Mouse (Mus musculus) right cerebral cortex, postnatal 10 days (tissue): Measurements from ENCODE around the gene Slc25a21.

Experiments used
- DNase-seq, 2 experiments: peaks; one replicate each; pipeline ENCODE4 v3.0.0; 2021; ENCODE audit warnings: low spot score in 2 of 2

Gene Slc25a21

DNA sequence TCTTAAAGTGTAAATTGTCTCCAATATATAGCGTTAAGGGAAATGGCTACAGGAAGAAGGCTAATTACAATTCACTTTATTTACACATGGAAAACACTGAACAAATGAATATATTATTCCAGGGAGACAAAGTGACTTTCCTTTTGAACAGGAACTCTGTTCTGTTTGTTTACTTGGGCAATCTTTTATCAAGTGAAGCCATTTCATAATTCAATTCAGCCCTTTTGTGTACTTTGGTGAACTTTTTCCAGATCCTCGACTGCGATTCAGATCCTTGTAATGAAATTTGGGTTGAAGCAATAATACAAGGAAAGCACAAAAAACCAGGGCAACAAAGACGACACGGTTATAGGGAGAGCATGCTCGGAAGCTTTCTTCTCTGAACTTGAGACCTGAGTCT, 423.3 kb downstream of the Slc25a21 start:
- no peak for DNase-seq

DNA sequence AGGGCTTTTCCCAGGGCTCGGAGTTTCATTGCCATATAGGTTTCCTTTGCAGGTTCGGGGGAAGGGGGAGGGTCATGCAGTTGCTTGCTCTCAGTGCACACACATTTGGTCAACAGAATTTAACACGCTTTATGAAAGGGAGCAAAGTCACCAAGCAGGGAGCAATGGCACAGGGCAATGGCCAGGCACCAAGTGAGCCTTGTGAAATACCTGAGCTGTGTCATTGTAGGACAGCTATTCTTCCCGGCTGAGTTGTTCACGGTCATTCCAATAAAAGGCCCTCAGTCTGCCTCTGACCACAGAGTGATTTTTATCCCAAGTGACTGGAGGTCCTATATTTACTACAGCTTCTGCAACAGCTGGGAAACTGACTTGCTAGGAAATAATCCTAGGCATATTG, 427.9 kb downstream of the Slc25a21 start:
- no peak for DNase-seq

DNA sequence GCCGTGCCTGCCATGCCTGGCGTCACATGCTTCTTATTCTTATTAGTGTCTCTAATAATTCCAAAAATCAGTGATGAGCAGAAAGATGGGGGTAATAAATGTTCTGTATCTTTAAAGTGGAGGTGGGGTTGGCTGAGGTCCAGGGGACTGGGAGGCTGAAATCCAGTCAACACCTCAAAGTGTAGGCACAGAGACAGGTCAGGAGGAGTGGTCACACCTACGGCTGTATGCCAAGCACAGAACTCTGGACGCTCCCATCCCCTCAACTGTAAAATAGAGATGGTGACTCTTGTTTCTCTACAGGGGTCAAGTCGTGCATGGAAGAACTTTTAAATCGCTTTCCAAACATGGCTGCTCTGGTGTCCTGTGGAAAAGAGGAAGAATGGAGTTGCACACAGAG, 429.8 kb downstream of the Slc25a21 start:
- no peak for DNase-seq

DNA sequence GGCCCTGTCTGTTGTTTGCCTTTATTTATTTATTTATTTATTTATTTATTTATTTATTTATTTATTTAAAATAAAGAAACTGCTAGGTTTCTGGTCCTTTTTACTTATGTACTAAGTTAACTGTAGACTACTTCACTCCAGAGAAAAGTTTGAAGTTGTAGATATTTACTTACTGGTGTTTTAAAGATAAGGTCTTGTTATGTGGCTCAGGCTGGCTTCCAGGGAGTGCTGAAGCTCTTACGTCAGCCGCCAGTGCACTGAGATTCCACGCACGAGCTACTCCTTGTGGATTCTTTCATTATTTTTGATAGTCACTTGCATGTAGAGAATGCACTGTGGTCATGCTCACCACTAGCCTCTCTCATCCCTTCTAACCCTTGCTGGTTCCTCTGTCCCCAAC, 460.2 kb downstream of the Slc25a21 start:
- no peak for DNase-seq

DNA sequence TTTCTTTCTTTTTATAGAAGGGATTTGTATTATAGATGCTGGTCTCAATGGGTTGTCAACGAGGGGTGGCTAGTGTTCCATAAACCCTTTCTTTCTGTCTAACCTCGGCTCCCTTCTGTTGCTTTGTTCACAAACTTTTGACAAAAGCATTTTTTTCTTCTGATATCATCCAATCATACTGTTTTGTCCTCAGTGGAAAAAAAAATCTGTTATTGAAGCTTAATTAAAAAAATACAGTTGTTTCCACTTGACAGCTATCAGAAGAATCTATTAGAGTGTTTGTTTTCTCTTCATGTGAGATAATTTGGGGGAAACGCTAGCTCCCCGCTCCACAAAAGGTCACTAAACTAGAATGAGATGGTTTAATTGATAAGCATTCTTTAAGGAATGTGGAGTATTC, 469.6 kb downstream of the Slc25a21 start:
- DNase-seq, result no peak

DNA sequence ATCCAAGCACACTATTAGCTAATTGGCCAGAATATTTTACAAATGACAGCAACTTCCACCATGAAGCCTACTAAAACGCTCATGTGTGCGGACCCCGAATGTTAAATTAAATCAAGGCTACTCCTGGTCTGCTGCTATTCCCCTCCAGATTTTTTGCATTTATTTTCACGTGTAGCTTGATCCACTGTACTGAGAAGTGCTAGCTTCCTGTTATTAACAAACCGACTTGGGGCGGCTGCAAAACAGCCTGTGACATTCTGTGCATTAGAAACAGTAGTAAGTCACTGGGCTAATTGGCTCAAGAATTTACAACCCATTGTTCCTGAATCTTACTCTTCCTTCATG, 478.6 kb downstream of the Slc25a21 start:
- no peak for DNase-seq

DNA sequence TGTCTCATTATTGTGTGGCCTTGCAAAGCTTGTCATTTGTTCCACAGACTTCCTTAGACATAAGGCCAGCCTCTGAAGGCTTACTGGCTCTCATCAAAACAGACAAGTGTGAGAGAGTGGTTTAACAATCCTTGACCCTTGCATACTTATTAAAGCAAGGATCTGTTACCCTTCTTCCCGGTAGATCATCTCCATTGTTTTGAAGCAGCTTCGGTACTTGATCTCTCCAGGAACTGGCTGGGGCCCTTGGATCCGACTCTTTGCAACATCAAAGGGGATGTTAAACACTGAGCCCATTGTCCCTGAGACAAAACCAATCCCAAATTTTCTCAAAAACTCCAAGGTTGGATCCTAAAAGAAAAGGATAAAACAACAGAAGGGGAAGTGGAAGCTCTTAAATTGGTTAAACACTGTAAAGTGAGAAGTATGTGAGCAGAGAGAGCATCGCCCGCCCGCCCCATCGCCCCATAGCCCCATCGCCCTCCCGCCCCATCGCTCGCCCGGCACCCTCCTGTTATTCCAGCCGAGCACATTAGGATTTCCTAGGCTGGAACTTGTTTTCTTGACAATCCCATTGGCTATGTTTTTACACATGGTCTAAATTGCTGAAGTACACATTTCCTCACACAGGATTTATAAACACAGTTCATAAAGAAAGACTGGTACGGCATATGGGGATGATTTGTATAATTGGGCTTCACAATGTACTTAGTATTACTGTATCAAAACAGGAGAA, 479.1 kb downstream of the Slc25a21 start:
- DNase-seq, result no peak

DNA sequence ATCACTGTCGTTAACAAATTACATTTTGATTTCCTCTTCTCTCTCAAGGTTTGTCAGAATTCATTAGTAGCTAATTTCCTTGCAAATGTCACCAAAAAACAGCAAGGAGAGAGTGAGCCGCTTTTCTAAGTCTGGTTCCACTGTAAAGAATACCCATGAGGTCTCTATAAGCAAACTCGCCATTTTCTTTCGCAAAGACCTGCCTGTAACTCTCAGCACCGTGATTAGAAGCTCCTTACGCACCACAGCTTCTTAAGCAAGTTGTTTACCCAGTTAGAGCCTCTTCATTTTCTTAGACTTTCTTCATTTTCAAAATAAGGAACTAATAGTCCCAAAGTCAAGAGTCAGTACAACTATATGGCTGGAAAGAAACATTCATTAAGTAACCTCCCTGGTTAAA, 496.3 kb downstream of the Slc25a21 start:
- DNase-seq, result no peak

DNA sequence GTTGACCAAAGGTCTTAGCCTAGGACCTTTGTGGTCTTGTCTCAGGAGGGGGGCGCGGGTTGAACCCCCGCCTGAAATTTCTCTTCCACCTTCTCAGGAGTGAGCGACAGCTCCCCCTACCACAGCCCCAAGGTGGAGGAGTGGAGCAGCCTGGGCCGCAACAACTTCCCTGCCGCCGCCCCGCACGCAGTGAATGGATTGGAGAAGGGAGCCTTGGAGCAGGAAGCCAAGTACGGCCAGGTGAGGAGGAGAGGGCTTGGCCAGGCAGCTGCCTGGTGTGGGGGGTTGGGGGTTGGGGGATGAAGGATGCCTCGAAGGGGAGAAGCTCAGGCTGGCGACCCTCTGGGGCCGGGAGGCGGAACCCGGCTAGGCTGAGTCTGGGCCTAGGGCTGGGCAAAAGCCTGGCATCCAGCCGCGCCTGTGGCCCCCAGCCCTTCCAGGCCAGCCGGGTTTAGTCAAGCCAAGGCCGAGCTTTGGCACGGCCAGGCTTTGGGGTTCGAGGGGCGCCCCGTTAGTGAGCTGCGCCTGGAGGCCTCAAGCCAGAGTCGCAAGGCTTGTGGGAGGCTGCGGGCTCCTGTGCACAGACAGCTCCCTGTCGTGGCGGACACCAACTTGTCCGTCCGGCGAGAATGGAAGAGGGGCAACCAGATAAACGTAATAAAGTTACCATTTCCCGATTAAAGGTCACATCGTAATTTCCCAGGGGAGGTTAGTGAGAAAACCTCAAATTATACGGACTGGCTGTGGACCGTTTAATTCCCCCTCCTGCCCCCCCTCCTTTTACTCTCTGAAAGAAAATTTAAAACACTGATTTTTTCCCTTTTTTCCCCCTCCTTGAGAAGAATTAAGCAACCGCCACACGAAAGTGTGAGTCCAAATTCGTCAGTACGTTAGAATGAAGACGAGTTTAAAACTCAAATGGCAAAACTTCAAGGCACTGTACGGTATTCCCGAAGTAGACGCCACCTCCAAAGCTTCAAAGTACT, 497.1 kb downstream of the Slc25a21 start:
- no peak for DNase-seq

DNA sequence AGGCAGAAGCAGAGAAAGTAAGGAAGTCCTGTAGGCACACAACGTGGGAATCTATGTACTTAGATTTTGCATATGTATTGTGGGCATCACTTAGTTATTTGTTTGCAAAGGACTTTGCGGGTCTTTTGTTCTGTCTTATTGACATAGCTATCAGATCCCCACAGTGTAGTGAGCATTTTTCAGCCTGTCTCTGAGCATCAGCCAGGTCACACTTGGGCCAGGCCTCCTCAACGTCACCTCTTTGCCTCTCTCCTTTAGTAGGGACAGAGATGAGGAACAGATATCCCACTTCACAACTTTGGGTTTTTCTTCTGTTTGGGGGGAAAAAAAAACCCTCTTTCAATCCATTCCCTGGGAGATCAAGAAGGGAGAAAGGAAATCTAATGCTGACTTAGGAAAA, 497.9 kb downstream of the Slc25a21 start:
- DNase-seq, result no peak

DNA sequence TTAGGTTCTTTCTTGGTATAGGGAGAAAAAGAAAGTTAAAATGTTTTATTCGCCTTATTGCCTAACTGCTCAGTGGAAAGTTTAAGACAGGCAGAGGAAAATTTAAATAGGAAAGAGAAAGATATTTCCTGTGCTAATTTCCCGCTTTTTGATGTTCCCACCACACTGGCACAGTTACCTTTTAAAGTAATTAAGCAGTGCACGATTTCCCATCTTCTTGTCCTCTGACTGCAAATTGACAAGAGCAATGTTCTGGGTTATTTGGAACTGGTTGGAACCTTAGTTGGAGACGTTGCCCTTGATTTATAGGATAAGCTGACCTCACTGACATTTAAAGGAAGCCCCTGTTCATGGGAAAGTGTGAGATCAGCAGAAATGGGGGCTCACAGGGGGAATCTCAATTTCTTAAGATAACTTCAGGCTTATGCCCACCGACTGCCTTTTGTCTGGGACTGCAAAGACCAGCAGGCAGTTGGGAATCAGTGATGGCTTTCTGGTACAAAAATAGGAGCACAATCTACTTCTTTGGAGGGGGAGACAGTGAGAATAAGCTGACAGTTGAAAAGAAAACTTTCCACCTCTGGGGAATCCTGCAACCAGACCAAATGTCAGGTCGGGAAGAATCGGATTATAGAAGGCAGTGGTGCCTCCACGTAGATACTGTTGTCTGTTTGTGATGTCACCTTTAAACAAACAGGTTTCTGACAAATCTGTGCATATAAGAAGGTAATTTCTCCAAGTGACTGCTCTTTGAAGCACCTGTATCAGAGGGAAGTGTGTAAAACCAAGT, 498.9 kb downstream of the Slc25a21 start:
- DNase-seq, result no peak

DNA sequence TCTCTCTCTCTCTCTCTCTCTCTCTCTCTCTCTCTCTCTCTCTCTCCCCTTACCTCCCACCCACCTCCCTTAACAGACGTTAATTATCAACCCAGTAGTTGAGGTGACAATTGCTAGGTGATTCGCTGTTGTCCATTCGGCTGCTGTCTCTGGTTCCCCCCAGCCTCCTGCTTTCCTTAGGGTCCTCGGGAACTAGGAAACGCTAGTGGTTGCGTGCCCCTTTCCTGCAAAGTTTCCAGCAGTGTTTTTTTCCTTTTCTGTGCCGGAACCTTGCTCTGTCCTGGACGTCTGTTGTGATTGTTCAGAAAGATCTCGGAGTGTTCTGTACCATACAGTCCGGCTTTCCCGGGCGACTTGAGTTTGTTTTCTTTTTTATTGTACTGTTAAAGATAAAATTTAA, 499.5 kb downstream of the Slc25a21 start:
- no peak for DNase-seq

DNA sequence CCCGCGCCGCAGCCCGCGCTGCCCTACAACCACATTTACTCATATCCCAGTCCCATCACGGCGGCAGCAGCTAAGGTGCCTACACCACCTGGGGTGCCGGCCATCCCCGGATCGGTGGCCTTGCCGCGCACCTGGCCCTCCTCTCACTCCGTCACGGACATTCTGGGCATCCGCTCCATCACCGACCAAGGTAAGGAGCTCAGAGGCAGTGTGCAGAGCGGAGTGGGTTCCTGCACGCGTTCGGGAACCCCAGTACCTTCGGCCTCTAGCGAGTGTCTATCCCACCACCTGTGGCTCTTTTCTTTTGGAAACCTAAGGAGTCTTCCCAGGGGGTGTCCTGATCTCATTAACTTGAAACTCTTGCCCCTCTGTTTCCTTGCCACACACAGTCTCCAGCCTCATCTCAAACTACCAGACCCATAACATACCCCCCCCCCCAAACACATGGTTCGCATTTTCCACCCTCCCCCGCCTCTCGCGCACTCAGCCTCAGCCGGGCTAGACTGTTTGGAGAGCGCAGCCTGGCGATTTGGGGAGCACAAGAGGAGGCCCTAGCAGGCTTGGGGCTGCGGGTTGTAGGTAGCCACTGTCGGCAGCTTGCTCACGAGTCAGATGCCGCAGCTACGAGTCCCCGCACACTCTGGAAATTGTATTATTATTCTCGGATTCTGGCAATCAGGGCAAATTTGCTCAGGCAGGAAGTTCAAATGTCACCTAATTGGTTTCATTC, 500.1 kb downstream of the Slc25a21 start:
- DNase-seq, result peak in 1 of 2 experiments; percentile 20

DNA sequence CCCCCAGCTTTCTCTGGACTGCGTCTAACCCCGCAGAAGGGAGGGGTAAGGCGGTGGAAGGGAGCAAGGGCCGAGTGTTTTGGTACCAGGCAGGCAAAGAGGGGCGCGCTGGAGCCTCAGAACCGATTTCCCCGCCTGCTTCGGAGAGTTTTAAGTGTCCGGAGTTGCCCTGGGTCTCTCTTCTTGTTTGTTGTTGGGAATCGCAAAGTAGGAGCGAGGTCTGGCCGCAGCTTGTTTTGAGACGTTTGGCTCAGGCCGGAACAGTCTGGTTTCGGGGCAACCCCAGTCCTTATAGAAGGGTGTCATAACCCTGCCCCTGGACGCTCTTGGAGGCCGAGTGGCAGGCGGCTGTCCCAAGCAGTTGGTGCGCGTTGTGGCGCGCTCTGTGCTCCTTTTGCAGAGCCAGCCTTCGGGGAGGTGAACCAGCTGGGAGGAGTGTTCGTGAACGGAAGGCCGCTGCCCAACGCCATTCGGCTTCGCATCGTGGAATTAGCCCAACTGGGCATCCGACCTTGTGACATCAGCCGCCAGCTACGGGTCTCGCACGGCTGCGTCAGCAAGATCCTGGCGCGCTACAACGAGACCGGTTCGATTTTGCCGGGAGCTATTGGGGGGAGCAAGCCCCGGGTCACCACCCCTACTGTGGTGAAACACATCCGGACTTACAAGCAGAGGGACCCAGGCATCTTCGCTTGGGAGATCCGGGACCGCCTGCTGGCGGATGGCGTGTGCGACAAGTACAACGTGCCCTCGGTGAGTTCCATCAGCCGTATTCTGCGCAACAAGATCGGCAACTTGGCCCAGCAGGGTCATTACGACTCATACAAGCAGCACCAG, 500.9 kb downstream of the Slc25a21 start:
- DNase-seq, result no peak

DNA sequence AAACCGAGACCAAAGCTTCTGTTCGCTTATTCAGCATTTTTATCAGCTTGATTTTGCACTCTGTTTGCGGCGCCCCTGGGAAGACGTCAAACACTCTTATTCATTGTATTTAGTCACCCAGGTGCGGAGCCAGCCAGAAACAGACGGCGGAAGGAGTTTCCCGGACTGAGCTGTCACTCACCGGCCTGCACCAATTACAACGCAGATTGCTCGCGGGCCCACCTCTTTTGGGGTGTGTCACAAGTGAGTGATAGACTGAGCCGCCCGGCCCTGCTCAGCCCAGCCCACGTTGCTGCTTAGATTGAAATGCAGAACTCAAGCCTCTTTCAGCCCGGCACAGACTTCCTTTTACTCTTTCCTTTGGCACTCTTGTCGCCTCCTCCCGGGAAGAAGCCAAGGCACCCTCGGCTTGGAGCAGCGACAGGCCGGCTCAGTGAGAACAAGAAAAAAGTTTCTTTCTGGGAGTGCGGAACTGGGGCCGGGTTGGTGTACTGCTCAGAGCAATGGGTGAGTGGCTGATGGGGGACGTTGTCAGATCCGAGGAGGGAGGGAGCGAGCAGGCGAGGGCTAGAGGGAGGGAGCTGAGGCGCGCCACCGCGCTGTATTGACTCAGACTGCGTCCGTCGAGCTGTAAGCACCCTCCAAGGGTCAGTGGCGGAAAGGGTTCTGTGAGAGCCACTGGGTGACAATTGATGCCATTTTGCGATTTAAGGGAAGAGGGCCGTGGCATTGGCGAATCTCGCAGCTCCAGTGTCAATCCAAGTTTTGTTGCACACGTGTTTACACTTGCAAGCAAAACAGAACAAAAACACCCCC, 501.7 kb downstream of the Slc25a21 start:
- peak; percentile 53 to 64 for DNase-seq

DNA sequence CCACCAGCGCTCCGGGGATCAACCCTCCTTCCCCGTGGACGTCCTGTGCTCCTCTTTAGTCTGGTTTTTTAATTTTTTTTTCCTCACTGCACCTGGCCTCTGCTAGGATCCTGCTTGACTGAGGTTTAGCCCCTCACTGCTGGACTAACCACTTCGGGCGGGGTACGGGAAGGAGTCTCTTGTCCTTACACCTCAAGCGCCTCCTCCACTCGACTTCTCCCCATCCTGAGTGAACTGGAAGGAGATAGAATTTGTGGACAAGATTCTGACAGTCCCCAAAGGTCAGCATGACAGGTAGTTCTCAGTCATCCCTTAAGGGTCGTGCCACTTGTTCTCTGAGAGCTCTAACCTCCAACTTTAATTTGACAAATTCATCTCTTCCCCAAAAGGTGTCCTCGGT, 502.3 kb downstream of the Slc25a21 start:
- DNase-seq, result no peak

DNA sequence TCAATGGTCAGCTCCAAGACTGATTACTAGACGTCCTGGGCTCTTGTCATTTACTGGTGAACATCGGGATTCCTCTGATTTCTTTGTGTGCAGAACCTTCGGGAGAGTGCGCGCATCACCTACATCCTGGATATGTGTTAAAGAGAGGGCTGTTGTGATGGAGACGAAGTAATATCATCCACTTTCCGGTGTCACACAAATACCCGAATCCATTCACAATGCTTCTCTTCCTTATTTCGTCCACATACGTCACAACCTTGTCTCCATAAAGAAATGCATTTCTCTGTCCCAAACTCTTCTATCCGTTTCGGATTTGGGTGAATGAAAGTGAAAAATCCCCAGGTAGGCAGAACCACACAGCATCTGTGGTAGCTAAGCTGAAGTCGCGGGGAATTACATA, 502.9 kb downstream of the Slc25a21 start:
- no peak for DNase-seq

DNA sequence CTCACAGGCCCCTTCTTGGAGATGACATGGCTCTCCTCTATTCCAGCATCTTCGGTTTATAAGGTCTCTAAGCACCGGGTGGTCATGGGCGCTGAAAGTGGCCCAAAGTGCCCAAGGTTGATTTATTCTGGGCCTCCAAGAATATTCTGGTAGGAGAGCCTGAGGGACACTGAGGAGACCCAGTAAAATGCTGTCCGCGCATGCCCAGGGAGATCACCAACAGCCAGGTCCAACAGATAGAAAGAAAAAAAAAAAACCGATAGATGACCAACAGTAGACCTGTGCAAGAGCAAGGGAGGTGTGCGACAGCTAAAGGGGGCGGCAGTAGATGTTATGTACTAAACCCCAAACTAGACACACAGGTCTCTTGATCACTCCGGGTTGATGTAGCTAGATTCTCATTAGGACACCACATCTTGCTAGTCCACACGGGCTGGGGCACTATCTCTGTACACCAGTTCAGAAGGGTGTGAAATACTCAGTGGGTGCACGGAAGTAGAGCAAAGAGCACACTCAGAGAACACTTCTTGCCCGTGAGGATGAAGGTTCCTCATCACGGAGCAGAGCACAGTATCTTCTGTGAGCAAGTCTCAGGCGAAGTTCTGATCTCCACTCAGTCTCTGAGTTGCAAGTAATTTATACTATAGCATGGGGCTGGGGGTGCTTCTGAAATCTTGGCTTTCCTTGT, 503.7 kb downstream of the Slc25a21 start:
- DNase-seq, result no peak

DNA sequence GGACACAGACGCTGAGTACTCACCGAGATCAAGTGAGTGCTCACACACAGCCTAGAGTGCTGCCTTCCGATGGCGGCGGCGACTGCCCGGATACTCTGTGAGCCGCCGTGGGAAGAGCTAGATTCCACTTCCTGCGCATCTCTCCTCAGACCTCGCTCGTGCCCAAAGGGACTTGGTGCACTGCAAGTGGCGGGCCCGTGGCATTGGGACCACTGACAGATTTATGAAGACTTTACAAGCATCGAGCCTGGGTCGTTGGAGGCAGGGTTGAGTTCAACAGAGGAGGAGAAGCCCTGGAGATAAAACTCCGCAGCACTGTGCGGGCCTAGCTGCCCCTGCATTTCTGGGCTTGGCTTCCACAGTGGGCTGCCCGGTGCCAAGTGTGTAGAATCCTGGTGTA, 504.7 kb downstream of the Slc25a21 start:
- no peak for DNase-seq
